Mouse (Mus musculus) kidney, postnatal 0 days (tissue): ENCODE measurements around the gene Fmnl1. TPM values are rescaled to one million over a fixed set of nuclear protein-coding genes. Genes with fewer than 3 reads are reported as not detected.
"Not testable (repeated sequence)": the region's sequence is repeated elsewhere in the genome, so short reads cannot be mapped to it uniquely, and the experiment has no call there.

Experiments used
- ATAC-seq: fragments of 200-750 bp; cut with Nextera tagmentation; replicated peaks from 2 replicates; pipeline ENCODE4 v1.8.0; 2017; ENCODE audit warnings: low read depth, moderate number of reproducible peaks, moderate TSS enrichment, moderate library complexity; ENCODE audit not compliant: low FRiP score
- DNase-seq: peaks from one replicate; pipeline ENCODE4 v3.0.0-alpha.2; 2016; ENCODE audit warnings: low spot score
- H3K27ac ChIP-seq: fragments of 300-500 bp; sonication (generic); 2 replicates; pipeline ENCODE4 v1.5.1; 2014; ENCODE audit warnings: mild to moderate bottlenecking
- H3K27me3 ChIP-seq: fragments of 300-500 bp; sonication (generic); 2 replicates; pipeline ENCODE4 v1.6.1; 2014; ENCODE audit warnings: low read length, mixed read lengths; ENCODE audit not compliant: insufficient read depth
- H3K36me3 ChIP-seq: fragments of 300-500 bp; sonication (generic); 2 replicates; pipeline ENCODE4 v1.6.1; 2014; ENCODE audit warnings: low read length, mixed read lengths; ENCODE audit not compliant: insufficient read depth
- H3K4me1 ChIP-seq: fragments of 300-500 bp; sonication (generic); replicated peaks from 2 replicates; pipeline ENCODE4 v1.6.1; 2014; ENCODE audit warnings: antibody characterized with exemption, low read length, mixed read lengths; ENCODE audit not compliant: insufficient read depth
- H3K4me2 ChIP-seq: fragments of 300-500 bp; sonication (generic); 2 replicates; pipeline ENCODE4 v1.6.1; 2014; ENCODE audit warnings: mild to moderate bottlenecking, low read length, moderate library complexity, mixed read lengths
- H3K4me3 ChIP-seq: fragments of 300-500 bp; sonication (generic); replicated peaks from 2 replicates; pipeline ENCODE4 v1.5.1; 2014; ENCODE audit warnings: low read depth, low read length
- H3K9ac ChIP-seq: fragments of 300-500 bp; sonication (generic); 2 replicates; pipeline ENCODE4 v1.6.1; 2014; ENCODE audit warnings: low read depth, low read length
- H3K9me3 ChIP-seq: fragments of 300-500 bp; sonication (generic); replicated peaks from 2 replicates; pipeline ENCODE4 v1.6.1; 2016; ENCODE audit warnings: low read length, inconsistent platforms, mixed read lengths
- CTCF ChIP-seq: IDR thresholded peaks from 2 replicates; pipeline ENCODE4 v1.5.1; 2016; ENCODE audit warnings: antibody characterized with exemption, low read depth, mild to moderate bottlenecking, moderate library complexity
- WGBS: fragments of 180-500 bp; shearing (Covaris S2); extraction: QIAGEN DNeasy Blood & Tissue Kit; methylation state at CpG from one replicate; pipeline ENCODE4 v1.1.7; 2014; 5-methylcytosine and 5-hydroxymethylcytosine counted together
- polyA plus RNA-seq: library from polyadenylated mRNA; unstranded; fragments of >200 nt; fragmentation: Nextera tagmentation; extraction: Ambion mirVana; gene quantifications from 2 replicates; pipeline ENCODE4 v1.2.1, GENCODE M21; 2015

The Fmnl1 gene
- polyA plus RNA-seq, 1 experiment from 2014 or later, result 2.6 TPM

- Histone ChIP-seq H3K9ac (no peak overlapping the region), H3K4me1 (0 out of 2 replicates have a peak, but pooled peaks cover 14% of the 10 kb centered on the region), H3K36me3 (peaks cover 30% of the 10 kb centered on the region), H3K27me3 (no peaks in the 10 kb centered on the region), H3K27ac (0 out of 2 replicates have a peak overlapping the region, but pooled peaks have one; percentile 36), H3K4me2 (no peak overlapping the region), H3K4me3 (no peak overlapping the region), H3K9me3 (no peaks in the 10 kb centered on the region)
- ATAC-seq (peak; percentile 68), DNase-seq (no peak)
- 86% methylated on average over 4 of the region's 4 CpGs for WGBS
- TF ChIP-seq CTCF, result no peak
These were observed 49.1 kb downstream of the Fmnl1 start for GRCm38 (mm10) chr11:103219995-103220394.

- no peaks in the 10 kb centered on the region for H3K27me3 ChIP-seq
- H3K9me3 ChIP-seq, result no peaks in the 10 kb centered on the region
- DNase-seq (no peak), ATAC-seq (no peak)
- no peak for TF ChIP-seq CTCF
- no peak overlapping the region for H3K27ac ChIP-seq
- 0 out of 2 replicates have a peak, but pooled peaks cover 14% of the 10 kb centered on the region for H3K4me1 ChIP-seq
- H3K4me3 ChIP-seq, result no peak overlapping the region
- WGBS, result 85% methylated on average over 6 of the region's 6 CpGs
- H3K4me2 ChIP-seq, result no peak overlapping the region
- peaks cover 42% of the 10 kb centered on the region for H3K36me3 ChIP-seq
- H3K9ac ChIP-seq, result no peak overlapping the region
These were observed 50.5 kb downstream of the Fmnl1 start for GRCm38 (mm10) chr11:103221437-103221836.

- not testable (repeated sequence) for H3K4me2 ChIP-seq, H3K9me3 ChIP-seq, DNase-seq, H3K4me3 ChIP-seq, H3K9ac ChIP-seq, H3K27ac ChIP-seq, ATAC-seq, H3K27me3 ChIP-seq
- Histone ChIP-seq H3K36me3 (peaks cover 47% of the 10 kb centered on the region), H3K4me1 (0 out of 2 replicates have a peak, but pooled peaks cover 11% of the 10 kb centered on the region)
- 92% methylated on average over 4 of the region's 4 CpGs for WGBS
These were observed 51.8 kb downstream of the Fmnl1 start for GRCm38 (mm10) chr11:103222718-103223117.

- ATAC-seq (no peak), DNase-seq (peak; percentile 40)
- peaks cover 47% of the 10 kb centered on the region for H3K36me3 ChIP-seq
These were observed 52.5 kb downstream of the Fmnl1 start for GRCm38 (mm10) chr11:103223444-103223843.

GRCm38 (mm10) chr11:103223951-103224456 is 53.1 kb downstream of the Fmnl1 start:
- no peak overlapping the region for H3K4me3 ChIP-seq
- H3K36me3 ChIP-seq, result peaks cover 51% of the 10 kb centered on the region
- H3K27ac ChIP-seq, result peak overlapping the region; percentile 70
- TF ChIP-seq CTCF, result no peak
- H3K9me3 ChIP-seq, result no peaks in the 10 kb centered on the region
- no peak for DNase-seq
- no peaks in the 10 kb centered on the region for H3K27me3 ChIP-seq
- no peaks in the 10 kb centered on the region for H3K4me1 ChIP-seq
- no peak overlapping the region for H3K4me2 ChIP-seq
- no peak overlapping the region for H3K9ac ChIP-seq
- ATAC-seq, result no peak
- 55% methylated on average over 18 of the region's 18 CpGs for WGBS

More at GRCm38 (mm10) chr11:103223444-103223843, 52.5 kb downstream of the Fmnl1 start:
- 80% methylated on average over 10 of the region's 10 CpGs for WGBS
- Histone ChIP-seq H3K4me3 (no peak overlapping the region), H3K4me2 (no peak overlapping the region), H3K4me1 (0 out of 2 replicates have a peak, but pooled peaks cover 4% of the 10 kb centered on the region), H3K9me3 (no peaks in the 10 kb centered on the region), H3K27ac (peak overlapping the region; percentile 70; the same call in 1 of the 2 replicates), H3K27me3 (no peaks in the 10 kb centered on the region), H3K9ac (no peak overlapping the region)
- no peak for TF ChIP-seq CTCF

GRCm38 (mm10) chr11:103229608-103230007 is 58.7 kb downstream of the Fmnl1 start:
- Histone ChIP-seq H3K4me2 (no peak overlapping the region), H3K36me3 (peaks cover 42% of the 10 kb centered on the region), H3K27me3 (no peaks in the 10 kb centered on the region), H3K9ac (no peak overlapping the region), H3K4me1 (no peaks in the 10 kb centered on the region), H3K27ac (no peak overlapping the region), H3K4me3 (no peak overlapping the region), H3K9me3 (no peaks in the 10 kb centered on the region)
- DNase-seq (no peak), ATAC-seq (no peak)
- WGBS, result 93% methylated on average over 2 of the region's 2 CpGs
- peak; percentile 36; the same call in 1 of the 2 replicates for TF ChIP-seq CTCF

GRCm38 (mm10) chr11:103230626-103231025 is 59.7 kb downstream of the Fmnl1 start:
- Histone ChIP-seq H3K9ac (no peak overlapping the region), H3K36me3 (peaks cover 33% of the 10 kb centered on the region), H3K4me2 (no peak overlapping the region), H3K9me3 (no peaks in the 10 kb centered on the region), H3K4me1 (no peaks in the 10 kb centered on the region), H3K27ac (no peak overlapping the region), H3K27me3 (no peaks in the 10 kb centered on the region), H3K4me3 (no peak overlapping the region)
- DNase-seq (no peak), ATAC-seq (no peak)
- WGBS, result 85% methylated on average over 19 of the region's 19 CpGs
- no peak for TF ChIP-seq CTCF
